Mouse (Mus musculus): ENCODE results near the gene Dync1i1.

DNA sequence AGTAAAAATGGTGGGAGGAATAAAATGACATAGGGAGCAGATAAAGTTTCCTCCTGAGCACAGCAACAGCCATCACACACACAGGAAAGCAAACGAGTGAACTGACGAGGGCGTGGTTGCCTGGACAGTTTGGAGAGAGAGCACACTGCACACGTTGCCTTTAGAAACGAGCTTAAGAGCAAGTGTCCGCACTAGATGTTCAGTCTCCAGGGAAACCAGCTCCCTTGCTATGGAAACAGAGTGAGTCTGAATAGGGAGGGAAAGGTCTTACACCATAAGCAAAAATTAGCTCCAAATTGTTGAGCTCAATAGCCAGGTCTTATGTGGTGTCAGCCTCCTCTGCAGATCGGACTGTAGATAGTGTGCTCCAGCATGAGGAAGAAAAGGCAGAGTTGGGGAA lies 65.2 kb downstream of the Dync1i1 start:
- TF ChIP-seq CTCF (IDR thresholded peaks at IDR 0.05 in 2 of 3, conservative IDR thresholded peaks at IDR 0.05 in 1 of 3; ENCODE audit: control insufficient read depth in 1 of 3, insufficient read depth in 1 of 3, low read depth in 2 of 3, low read length in 3 of 3, poor library complexity in 1 of 3, severe bottlenecking in 1 of 3): no peak
- TF ChIP-seq EP300 (IDR thresholded peaks at IDR 0.05; ENCODE audit: low read depth in 1 of 2, low read length in 2 of 2): no peak
- no peak for TF ChIP-seq ETS1 (IDR thresholded peaks at IDR 0.05; ENCODE audit: low read depth, low read length)
- TF ChIP-seq MAZ (IDR thresholded peaks at IDR 0.05; ENCODE audit: low read depth, low read length): no peak
- no peak for TF ChIP-seq TAL1 (IDR thresholded peaks at IDR 0.05; ENCODE audit: low read length)
- no peak for TF ChIP-seq MYB (IDR thresholded peaks at IDR 0.05; ENCODE audit: low read depth, low read length)
- no peak for TF ChIP-seq GATA1 (IDR thresholded peaks at IDR 0.05; ENCODE audit: low read depth, low read length)
- TF ChIP-seq CHD2 (IDR thresholded peaks at IDR 0.05; ENCODE audit: low read length): no peak
- TF ChIP-seq NELFE (IDR thresholded peaks at IDR 0.05; ENCODE audit: low read depth, low read length): no peak
